Mouse (Mus musculus) cerebellum, postnatal 36 days (tissue): Measurements from ENCODE around the gene Paf1.

Source experiments
- DNase-seq, 2 experiments: peaks; one replicate each; pipeline ENCODE4 v3.0.0; 2021 to 2022; ENCODE audit warnings: mixed read lengths in 2 of 2

Gene Paf1

DNA sequence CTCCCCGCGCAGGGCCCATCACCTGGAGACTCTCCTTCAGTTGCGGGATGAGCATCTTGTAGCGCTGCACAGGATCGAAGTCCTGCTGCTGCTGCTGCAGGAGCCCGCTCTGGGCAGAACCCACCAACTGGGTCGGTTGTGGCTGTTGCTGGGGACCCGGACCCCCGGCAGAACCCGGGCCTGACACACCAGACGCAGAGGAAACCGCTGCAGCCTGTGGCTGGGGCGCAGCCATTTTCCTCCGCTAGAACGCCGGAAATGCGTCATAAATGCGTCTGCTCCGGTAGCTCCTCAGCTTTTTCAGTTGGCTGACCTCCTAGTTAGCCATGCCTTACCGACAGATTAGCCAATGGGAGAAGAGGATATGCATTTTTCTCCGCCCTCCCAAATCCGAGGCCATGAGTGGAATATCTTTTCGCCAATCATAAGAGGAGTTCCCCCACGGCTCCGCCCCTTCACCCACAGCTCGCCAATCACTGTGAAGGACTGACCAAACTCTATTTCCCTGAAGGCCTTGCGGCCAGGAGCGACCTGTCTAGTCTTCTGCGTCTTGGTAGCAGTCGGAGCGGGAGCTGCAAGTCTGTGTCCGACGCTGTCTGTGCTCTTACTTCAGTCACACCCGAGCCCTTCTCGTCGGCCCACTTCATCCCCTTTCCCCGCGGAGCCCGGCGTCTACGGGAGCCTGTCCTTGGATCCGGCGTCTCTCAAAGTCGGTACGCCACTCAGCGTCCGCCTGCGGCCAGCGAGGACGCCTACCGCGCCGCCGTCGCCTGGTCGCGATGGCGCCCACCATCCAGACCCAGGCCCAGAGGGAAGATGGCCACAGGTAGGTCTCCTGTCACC, at the start of gene Paf1, which contains the start of gene Med29:
TSS of gene Paf1 (plus strand) at position 523 of the 843 bp plus-strand sequence.
TSS of gene Med29 (minus strand) at position 280 of the 843 bp plus-strand sequence.
- DNase-seq, result peak; percentile 96 to 98

DNA sequence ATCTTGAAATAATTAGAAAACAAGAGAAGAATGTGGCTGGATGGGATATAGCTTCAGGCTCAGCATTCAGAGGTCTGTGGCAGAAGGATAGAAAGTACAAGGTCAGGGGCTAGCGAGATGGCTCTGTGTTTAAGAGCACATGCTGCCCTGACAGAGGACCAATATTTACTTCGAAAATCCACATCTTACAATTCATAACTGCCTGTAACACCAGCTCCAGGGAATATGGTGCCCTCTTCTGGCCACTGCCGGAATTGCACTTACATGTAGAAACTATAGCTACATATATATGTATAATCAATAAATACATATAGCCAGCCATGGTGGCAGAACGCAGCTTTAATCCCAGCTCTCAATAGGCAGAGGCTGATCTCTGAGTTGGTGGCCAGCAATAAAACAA, 48.1 kb upstream of the Paf1 start:
- peak; percentile 73 to 77 for DNase-seq

DNA sequence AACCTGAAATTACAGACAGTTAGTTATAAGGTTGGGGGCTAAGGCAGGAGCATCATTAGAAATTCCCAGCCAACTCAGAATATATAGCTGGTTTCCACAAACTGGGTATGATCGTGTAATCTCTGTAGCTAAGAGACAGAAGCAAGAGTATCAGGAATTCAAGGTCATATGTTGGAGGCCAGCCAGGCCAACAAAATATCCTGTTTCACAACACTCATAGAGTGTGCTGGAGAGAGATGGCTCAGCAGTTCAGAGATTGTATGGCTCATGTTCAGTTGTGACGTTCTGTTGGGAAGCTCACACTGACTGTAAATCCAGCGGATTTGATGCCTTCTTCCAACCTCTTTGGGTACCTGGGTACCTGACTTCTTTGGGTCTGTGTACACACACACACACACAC, 45.0 kb upstream of the Paf1 start:
- no peak for DNase-seq

DNA sequence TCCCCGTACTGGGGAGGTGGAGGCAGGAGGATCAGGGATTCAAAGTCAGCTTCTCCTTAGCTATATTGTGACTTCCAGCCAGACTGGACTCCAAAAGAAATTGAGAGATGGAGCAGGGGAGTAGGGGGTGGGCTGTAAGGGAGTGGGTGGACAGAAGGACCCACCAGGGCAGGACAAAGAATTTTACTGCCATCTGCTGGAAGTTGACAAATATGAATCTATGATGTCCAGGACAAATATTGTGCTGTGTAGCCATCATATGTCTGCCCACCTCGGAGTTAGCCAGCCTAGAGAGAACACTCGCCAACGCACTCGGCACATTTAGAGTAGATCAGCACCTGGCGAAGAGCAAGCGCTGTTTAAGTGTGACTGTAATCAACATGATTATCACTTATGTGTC, 44.1 kb upstream of the Paf1 start:
- no peak for DNase-seq

DNA sequence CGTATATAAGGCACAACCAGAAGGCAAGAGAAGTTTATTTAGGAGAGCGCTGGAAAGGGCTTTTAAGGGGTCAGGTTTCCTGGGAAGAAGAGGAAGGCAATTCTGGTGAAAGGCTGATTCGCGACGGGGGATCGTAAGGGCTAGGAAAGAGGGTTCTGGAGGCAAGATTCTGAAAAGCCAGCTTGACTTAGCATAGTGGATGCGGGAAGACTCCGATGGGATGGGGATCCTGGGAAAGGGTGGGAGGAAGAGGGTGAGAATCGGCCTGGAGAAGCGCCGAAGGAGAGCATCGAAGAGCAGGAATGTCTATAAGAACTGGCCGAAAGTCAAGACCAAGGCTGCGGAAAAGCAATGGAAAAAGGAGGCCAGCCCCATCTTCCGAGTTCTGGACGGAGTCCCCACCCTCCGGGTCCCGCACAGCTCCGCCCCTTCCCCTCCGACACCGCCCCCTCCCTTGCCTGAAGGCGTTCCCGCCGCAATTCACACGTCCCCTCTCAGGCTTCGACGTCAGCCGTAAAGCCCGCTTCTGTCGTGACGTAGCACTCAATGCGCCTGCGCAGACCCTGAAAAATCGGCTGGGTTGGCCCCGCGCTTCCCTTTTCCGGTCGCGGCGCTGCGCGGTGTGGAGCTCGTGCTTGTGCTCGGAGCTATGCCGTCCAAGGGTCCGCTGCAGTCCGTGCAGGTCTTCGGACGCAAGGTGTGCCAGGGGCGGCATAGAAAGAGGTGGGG, 42.4 kb upstream of the Paf1 start, which contains the start of gene Rps16:
TSS of gene Rps16 (plus strand) at position 498 of the 729 bp plus-strand sequence.
- peak; percentile 97 to 98 for DNase-seq

DNA sequence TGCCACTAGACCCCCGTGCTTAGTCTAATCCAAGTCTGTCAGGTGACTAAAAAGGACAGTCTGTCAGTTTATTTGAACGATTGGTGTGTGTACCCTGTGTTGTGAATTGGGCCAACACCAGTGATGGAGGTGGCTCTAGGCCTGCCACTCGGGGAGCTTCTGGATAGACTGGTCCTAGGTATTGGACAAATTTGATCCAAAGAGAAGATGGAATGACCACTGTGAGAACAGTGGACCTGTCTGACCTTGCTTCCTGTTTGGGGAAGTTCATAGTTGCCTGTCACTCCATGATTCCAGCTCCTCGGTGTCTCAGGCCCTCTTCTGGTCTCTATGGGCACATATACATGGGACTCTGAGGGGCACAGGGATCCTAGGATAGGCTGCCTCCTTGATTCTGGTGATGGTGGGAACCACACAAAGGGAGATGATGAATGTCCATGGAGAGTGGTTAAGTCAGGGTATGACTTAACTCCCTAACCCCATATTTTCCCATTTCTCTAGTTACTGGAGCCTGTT, 41.0 kb upstream of the Paf1 start:
- DNase-seq, result no peak

DNA sequence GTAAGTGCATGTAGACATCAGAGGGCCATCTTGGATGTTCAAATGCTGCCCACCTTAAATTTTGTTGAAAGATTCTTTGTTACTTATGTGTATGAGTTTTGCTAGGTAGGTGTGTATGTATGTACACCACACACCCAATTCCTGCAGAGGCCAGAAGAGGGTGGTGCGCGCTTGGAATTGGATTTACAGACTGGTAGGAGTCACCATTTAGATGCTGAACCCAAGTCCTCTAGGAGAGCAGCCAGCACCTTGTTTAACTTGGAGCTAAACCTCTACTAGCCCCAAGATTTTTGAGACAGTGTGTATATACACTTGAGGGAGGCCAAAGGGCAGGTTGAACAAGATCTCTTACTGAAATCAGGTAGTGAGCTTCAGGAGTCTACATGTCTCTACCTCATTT, 39.5 kb upstream of the Paf1 start:
- DNase-seq, result no peak

DNA sequence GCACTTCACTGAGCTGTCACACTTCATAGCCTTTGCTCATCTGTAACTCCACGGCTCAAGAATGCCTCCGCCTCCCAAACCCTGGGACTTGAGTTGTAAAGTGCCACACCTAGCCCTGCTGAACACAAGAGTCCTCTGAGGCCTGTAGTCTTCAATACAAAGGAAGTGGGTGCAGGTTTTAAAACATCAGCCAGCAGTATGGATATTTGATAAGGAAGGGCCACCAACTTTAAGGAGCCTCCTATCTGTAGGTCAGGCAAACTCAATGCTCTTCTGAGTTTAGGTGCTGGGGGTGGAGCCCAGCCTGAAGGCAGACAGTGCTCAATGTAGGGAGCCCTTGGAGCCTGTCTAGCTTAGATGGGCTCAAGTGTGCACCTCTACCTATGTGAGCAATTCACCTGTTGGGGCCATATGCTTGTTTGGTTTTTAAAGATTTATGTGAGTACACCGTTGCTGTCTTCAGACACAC, 38.6 kb upstream of the Paf1 start:
- DNase-seq, result no peak

DNA sequence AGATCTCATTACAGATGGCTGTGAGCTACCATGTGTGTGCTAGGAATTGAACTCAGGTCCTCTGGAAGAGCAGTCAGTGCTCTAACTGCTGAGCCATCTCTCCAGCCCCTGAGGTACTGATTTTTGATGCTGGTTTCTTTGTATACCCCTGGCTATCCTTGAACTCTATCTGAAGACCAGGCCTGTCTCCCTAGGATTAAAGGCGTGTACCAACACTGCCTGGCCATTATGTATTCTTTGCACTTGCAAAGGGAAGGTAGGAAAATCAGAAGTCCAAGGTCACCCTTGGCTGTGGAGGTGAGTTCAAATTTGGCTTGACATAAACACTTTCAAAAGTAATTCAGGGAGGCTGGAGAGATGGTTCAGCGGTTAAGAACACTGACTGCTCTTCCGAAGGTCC, 38.2 kb upstream of the Paf1 start:
- DNase-seq, result no peak

DNA sequence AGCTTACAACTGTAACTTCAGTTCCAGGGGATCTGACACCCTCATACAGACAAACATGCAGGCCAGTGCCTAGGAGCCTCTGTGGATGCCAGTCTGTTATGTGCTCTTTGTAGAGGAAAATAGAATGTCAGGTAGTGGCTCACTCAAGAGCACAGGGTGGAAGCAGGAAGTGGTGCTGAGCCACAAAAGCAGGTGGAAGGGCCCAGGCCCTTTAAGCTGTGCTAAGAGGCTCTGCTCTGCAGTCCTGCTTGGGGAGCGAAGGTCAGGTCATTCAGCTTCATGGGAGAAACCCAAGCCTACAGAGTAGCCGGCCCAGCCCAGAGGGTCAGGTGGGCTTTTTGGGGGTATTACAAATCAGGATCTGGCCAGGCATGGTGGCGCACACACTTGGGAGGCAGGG, 37.5 kb upstream of the Paf1 start:
- DNase-seq, result no peak

DNA sequence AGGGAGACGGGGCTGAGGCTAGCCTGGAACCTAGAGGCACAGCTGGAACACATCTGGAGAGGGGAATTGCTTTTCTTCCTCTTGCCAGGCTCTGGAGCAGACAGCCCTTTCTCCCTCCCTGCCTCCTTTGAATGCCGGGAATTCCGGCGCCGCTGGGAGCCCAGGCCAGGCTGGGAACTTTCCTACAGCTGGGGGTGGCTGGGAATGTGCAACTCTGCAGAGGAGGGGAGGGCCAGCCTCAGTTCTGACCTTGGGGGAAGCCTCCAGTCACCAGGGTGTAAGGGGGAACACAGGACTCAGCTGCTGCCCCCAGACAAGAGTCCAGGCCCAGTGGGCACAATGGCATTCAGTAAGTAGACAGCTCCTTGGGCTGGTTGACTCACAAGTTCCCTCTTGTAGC, 35.8 kb upstream of the Paf1 start:
- no peak for DNase-seq

DNA sequence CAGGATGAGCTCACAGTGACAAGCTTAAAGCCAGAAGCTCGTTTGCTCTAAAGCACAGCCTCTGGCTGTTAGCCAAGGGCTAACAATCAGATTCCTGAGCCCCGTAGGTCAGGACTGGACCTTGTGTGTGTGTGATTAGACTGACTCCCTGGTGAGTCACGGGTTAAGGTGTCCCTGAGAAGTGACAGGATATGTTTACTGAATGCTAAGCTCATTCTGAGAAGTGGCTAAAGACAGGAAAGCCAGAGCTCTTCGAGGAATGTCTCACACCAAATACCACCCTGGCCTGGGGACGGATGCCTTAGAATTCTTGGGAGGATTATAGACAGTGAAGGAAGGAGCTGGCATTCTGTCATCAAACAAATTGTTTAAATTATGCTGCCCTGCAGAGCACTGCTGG, 34.8 kb upstream of the Paf1 start:
- DNase-seq, result no peak

DNA sequence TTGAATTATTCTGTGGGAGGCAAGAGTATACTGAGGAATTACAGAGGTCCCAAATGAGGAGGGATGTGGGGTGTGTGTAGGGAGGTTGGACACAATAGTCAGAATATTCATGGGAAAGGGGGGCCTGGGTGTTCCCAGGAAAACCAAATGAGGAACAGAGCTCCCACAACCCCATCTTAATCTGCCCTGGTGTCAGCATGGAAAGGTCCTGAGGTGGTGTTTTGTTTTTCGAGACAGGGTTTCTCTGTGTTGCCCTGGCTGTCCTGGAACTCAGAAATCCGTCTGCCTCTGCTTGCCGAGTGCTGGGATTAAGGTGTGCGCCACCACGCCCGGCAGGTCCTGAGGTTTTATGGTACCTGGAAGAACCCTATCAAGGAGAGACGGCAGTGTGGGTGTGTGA, 34.3 kb upstream of the Paf1 start:
- DNase-seq, result no peak

DNA sequence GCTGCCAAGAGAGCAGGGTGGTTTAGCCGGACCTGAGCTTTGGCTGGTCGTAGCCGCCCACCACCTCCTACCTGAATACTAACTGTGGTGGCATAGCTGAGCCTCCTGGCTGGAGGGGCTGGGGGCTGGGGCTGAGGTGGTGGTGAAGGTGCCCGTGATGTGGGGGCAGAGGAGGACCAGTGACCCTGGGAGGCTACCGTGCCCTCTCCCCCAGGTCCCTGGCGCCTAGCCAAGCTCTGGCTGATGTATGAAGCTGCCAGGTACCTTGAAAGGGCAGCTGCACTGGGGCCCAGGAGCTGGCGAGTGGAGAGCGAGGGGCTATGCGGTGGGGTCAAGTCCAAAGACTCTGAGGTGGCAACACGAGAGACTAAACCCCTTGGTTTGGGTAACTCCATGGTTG, 32.9 kb upstream of the Paf1 start:
- no peak for DNase-seq

DNA sequence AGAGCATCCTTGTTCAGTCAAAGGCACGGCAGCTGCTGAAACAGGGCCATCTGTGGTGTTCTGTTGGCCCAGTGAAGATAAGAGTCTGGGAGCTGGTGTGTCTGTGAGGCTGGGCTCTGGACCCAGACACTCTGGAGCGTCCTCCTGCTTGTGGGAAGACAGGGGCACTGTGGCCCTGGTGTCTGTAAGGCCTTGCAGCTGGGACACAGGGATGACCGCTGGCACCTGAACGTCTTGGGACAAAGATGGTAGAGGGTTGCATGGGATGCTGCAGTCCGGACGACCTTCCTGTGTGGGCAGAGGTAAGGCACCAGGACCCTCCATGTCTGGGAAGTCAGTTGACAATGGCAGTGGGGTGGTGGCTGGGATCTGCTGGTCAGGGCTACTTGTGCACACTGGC, 32.5 kb upstream of the Paf1 start:
- DNase-seq, result no peak

DNA sequence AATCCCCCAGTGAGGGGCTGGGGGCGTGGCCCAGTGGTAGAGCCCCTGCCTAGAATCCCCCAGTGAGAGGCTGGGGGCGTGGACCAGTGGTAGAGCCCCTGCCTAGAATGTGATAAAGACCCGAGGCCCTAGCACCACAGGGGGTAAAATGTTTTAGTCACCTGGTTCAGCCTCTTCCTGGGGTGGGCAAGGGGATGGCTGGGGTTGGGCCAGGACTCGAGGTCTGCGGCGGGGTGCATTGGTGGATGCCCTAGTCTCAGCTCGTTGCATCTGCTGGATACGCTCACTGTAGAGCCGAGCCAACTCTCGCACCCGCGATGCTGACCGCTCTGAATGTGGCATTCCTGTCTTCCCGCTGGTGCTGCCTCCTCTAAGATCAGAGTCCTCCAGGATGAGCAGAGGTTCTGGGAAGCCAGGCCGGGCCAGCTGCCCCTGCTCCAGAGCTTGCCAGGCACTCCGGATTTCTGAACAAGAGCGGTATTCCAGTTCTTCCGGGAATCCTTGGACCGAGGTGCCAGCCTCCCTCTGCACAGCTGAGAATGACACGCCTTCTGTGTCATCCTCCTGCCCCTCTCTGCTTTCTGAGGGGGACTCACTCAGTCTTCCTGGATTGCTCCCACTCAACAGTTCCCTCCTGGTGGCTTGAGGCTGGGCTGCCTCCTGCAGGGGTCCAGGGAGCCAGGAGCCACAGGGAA, 31.0 kb upstream of the Paf1 start:
- no peak for DNase-seq

DNA sequence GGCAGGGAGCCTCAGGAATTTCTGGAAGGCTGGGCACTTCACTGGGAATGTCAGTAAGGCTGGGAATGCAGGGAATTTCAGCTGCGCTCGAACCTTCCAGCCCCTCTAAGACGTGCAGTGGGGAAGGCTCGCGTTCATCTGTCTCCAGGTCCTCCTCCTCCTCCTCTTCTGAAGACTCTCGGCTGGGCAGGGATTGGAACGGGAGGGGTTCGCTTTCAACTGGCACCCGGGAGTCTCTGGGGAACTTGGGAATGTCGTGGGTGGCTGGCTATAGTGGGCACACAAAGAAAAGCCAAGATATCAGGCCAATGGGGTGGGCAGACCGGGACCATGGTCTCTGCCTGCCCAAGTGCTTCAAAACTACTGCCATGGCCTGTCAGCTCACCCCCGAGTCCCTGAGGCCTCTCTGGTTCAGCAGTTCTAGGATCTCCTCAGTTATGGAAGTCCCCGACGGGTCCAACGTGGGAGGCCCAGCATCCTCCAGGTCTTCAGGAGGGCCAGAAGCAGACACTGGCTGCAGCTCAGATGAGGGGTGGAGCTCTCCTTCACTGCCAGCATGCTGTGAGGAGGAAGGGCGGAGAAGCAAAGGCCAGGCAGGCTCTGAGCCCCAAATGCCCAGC, 30.2 kb upstream of the Paf1 start:
- no peak for DNase-seq

DNA sequence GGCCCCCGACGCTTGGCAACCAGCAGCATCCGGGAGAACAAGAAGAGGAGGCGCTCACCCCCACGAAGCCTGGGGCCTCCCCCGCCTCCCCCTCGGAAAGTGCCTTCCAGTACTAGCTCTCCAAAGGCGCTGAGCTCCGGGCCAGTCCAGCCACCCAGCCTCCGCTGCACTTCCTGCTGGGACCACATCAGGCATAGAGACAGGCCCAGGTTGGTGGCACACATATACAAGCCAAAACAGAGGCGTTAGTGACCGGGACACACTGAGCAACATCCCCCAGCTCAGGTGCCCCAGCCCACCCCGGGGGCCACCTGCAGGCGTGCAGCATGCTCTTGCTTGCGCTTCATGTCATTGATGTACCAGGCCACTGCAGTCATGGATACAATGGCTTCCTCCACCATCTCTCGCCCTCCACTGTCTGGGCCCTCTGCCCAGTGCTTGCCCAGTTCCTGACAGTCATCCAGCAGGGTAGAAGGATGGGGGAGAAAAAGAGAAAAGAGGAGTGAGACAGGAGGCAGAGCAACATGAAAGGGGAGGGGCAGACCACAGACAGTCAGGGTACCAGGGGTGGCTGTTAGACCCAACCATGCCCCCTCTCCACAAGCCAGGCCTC, 25.0 kb upstream of the Paf1 start:
- no peak for DNase-seq

DNA sequence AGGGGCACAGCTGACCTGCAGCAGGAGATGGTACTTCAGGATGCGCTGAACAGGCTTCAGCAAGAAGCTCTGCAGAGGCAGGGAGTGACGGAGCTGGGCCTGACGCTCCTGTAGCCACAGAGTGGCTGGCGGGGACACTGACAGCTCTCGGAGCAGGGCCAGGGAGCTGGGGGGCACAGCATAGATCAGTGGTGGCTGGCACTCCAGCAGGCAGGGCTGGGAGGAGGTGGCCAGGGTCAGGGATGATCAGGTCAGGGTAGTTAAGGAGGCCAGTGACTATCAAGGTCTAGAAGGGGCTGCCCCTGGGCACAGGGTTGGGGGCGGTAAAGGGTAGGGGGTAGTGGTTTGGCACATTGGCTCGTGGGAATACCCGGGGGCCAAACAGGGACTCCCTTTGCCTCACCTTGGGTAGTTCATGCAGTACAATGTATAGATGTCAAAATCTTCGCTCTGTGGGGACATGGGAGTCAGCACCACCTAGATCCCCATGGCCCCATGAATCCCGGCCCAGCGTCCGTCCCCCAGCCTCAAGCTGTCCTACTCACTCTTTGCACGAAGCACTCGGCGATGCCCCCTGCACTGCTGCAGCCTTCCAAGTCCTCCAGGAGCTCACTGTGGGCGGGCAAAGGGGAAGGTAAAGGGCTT, 24.4 kb upstream of the Paf1 start:
- no peak for DNase-seq

DNA sequence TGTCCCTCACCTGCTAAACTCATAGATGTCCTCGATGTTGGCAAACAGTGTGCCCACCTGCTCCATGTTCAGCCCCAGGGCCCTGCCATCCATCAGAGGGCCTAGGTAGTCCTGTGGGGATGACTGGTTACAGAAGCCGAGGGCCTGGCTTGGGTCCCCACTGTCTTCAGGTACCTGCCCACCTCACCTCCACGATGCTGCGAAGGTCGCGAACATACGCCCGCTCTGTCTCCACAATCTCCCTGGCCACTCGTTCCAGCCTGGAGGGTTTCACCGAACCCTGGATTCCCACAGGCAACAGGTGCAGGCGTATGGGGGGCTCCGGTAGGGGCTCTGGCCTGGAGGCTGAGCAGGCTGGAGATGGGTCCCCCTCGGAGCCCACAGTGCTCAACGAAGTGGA, 22.7 kb upstream of the Paf1 start:
- no peak for DNase-seq

DNA sequence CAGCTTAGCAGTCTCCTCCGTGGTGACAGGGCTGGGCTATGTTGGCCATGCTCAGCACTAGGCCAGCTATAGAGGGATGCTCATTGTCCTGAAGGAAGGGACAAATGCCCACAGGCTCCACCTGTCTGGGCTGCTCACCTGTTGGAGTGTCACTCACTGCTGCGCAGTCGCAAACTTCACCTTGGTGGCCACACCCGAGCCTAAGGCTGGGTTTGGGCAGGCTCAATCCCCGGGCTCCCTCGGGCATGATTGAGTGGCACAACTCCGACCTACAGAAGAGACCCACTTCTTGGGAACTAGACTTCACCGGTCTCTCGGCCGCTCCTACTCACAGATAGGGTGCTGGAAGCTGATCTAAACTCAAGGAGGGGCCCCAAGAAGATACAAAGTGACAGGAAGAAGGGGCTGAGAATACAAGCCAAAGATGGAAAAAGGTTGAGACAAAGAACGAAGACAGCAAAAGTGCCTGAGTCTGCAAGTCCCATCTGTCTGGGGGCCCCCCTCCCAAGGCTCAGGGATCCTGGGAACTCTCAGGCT, 21.7 kb upstream of the Paf1 start:
- DNase-seq, result no peak
